Mouse (Mus musculus) embryonic facial prominence, embryonic 11.5 days (tissue): ENCODE measurements around the gene Prkag3. TPM values are rescaled to one million over a fixed set of nuclear protein-coding genes. Genes with fewer than 3 reads are reported as not detected.

Experiments used
- ATAC-seq: fragments of 200-750 bp; cut with Nextera tagmentation; replicated peaks from 2 replicates; pipeline ENCODE4 v1.8.0; 2017; ENCODE audit warnings: low read depth; ENCODE audit not compliant: insufficient number of reproducible peaks, low FRiP score, low TSS enrichment
- DNase-seq: peaks from one replicate; pipeline ENCODE4 v3.0.0-alpha.2; 2015; ENCODE audit warnings: low spot score
- H3K27ac ChIP-seq: fragments of 300-500 bp; sonication (generic); replicated peaks from 2 replicates; pipeline ENCODE4 v1.5.1; 2014; ENCODE audit warnings: mild to moderate bottlenecking, low read depth, low read length, control low read depth
- H3K27me3 ChIP-seq: fragments of 300-500 bp; sonication (generic); 2 replicates; pipeline ENCODE4 v1.6.1; 2014; ENCODE audit warnings: mild to moderate bottlenecking, low read length, moderate library complexity, mixed read lengths; ENCODE audit not compliant: control insufficient read depth, insufficient read depth
- H3K36me3 ChIP-seq: fragments of 300-500 bp; sonication (generic); replicated peaks from 2 replicates; pipeline ENCODE4 v1.6.1; 2014; ENCODE audit warnings: low read depth, mild to moderate bottlenecking, low read length, moderate library complexity, mixed read lengths; ENCODE audit not compliant: control insufficient read depth, insufficient read depth
- H3K4me1 ChIP-seq: fragments of 300-500 bp; sonication (generic); 2 replicates; pipeline ENCODE4 v1.6.1; 2014; ENCODE audit warnings: low read length, mixed read lengths; ENCODE audit not compliant: control insufficient read depth, insufficient read depth
- H3K4me2 ChIP-seq: fragments of 300-500 bp; sonication (generic); 2 replicates; pipeline ENCODE4 v1.6.1; 2014; ENCODE audit warnings: low read depth, mild to moderate bottlenecking, control low read depth, low read length, moderate library complexity
- H3K4me3 ChIP-seq: fragments of 300-500 bp; sonication (generic); 2 replicates; pipeline ENCODE4 v1.5.1; 2014; ENCODE audit warnings: low read depth, low read length, control low read depth
- H3K9ac ChIP-seq: fragments of 300-500 bp; sonication (generic); replicated peaks from 2 replicates; pipeline ENCODE4 v1.6.1; 2014; ENCODE audit warnings: mild to moderate bottlenecking, control low read depth, low read length
- H3K9me3 ChIP-seq: fragments of 300-500 bp; sonication (generic); replicated peaks from 2 replicates; pipeline ENCODE4 v1.6.1; 2016; ENCODE audit warnings: mild to moderate bottlenecking, low read length, inconsistent platforms, mixed read lengths; ENCODE audit not compliant: control insufficient read depth
- WGBS: fragments of 180-500 bp; shearing (Covaris S2); extraction: QIAGEN DNeasy Blood & Tissue Kit; methylation state at CpG from one replicate; pipeline ENCODE4 v1.1.7; 2014; 5-methylcytosine and 5-hydroxymethylcytosine counted together
- polyA plus RNA-seq: library from polyadenylated mRNA; unstranded; fragments of >200 nt; fragmentation: Nextera tagmentation; extraction: Ambion mirVana; gene quantifications from 2 replicates; pipeline ENCODE4 v1.2.1, GENCODE M21; 2014

Gene Prkag3
- polyA plus RNA-seq, 1 experiment from 2014 or later, result not detected

- no peaks in the 10 kb centered on the region for H3K36me3 ChIP-seq
- 10% methylated on average over 6 of the region's 6 CpGs for WGBS
- ATAC-seq (no peak), DNase-seq (no peak)
- no peak overlapping the region for H3K4me2 ChIP-seq
- H3K27ac ChIP-seq, result no peak overlapping the region
- no peak overlapping the region for H3K4me3 ChIP-seq
- no peaks in the 10 kb centered on the region for H3K9me3 ChIP-seq
- no peak overlapping the region for H3K9ac ChIP-seq
- peaks cover 6% of the 10 kb centered on the region for H3K4me1 ChIP-seq
- H3K27me3 ChIP-seq, result peaks cover 74% of the 10 kb centered on the region
Measured at GRCm38 (mm10) chr1:74788603-74789176, 39.7 kb upstream of the Prkag3 start.

DNA sequence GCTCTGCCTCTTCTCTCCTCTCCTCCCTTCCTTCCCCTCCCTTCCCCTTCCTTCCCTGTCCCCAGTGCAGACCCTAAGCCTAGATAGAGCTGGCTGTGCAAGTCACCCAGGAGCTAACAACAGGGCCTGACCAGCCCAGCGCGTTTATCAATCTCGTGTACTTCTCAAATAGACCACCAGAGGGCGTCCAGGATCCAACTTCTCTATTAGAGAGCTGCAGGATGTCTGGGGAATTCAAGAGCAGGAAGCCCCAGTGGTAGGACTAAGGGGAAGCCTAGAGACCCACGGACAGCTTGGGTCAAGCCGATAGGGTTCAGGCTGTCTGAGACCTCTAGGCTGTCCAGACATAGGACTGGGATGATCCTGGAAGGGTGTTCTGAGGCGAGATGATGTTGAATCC is 38.8 kb upstream of the Prkag3 start:
- WGBS, result 6% methylated on average over 7 of the region's 7 CpGs
- Histone ChIP-seq H3K4me3 (no peak overlapping the region), H3K4me2 (no peak overlapping the region), H3K27me3 (peaks cover 74% of the 10 kb centered on the region), H3K9ac (no peak overlapping the region), H3K36me3 (no peaks in the 10 kb centered on the region), H3K4me1 (peaks cover 6% of the 10 kb centered on the region), H3K27ac (no peak overlapping the region), H3K9me3 (no peaks in the 10 kb centered on the region)
- peak; percentile 93 for DNase-seq
- ATAC-seq, result no peak

- Histone ChIP-seq H3K4me1 (peaks cover 5% of the 10 kb centered on the region), H3K9me3 (no peaks in the 10 kb centered on the region), H3K27me3 (peaks cover 67% of the 10 kb centered on the region), H3K36me3 (no peaks in the 10 kb centered on the region), H3K9ac (peak overlapping the region; percentile 36; the same call in 1 of the 2 replicates), H3K4me2 (peak overlapping the region; percentile 67), H3K27ac (no peak overlapping the region), H3K4me3 (peak overlapping the region; percentile 40)
- ATAC-seq (no peak), DNase-seq (peak; percentile 74)
- under 1% methylated on average over 66 of the region's 67 CpGs for WGBS
Measured at GRCm38 (mm10) chr1:74784041-74784759, 35.2 kb upstream of the Prkag3 start.

DNA sequence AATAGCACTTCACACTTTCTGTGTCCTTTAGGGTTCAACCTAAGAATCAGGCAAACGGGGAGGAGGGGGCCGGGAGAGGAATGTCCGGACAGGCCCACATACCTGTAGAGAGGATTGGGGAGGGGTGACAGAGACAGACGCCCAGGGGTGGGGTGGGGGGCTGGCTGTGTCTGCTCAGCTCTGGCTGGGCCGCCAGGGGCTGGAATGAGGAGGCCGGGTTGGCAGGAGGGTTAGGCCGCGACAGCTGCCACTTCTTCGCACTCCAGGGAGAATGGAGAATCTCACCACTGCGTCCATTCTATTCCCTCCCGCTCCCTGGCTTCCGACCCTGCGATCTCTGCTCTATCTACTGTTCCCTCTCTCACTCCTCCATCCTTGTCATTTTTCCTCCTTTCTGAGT is 34.5 kb upstream of the Prkag3 start:
- Histone ChIP-seq H3K27ac (no peak overlapping the region), H3K36me3 (no peaks in the 10 kb centered on the region), H3K4me1 (peaks cover 5% of the 10 kb centered on the region), H3K4me3 (peak overlapping the region; percentile 40), H3K4me2 (peak overlapping the region; percentile 67), H3K9me3 (no peaks in the 10 kb centered on the region), H3K27me3 (peaks cover 64% of the 10 kb centered on the region), H3K9ac (no peak overlapping the region)
- no peak for ATAC-seq
- no peak for DNase-seq
- 5% methylated on average over 13 of the region's 13 CpGs for WGBS

GRCm38 (mm10) chr1:74782045-74782444 is 33.0 kb upstream of the Prkag3 start:
- H3K9me3 ChIP-seq, result no peaks in the 10 kb centered on the region
- H3K36me3 ChIP-seq, result no peaks in the 10 kb centered on the region
- peaks cover 5% of the 10 kb centered on the region for H3K4me1 ChIP-seq
- H3K4me3 ChIP-seq, result no peak overlapping the region
- no peak overlapping the region for H3K9ac ChIP-seq
- H3K27ac ChIP-seq, result no peak overlapping the region
- ATAC-seq (no peak), DNase-seq (no peak)
- WGBS, result 10% methylated on average over 14 of the region's 14 CpGs
- H3K4me2 ChIP-seq, result no peak overlapping the region
- peaks cover 58% of the 10 kb centered on the region for H3K27me3 ChIP-seq

GRCm38 (mm10) chr1:74778934-74779486 is 30.0 kb upstream of the Prkag3 start:
- Histone ChIP-seq H3K9ac (no peak overlapping the region), H3K4me1 (peaks cover 8% of the 10 kb centered on the region), H3K27ac (no peak overlapping the region), H3K36me3 (no peaks in the 10 kb centered on the region), H3K27me3 (peaks cover 53% of the 10 kb centered on the region), H3K9me3 (no peaks in the 10 kb centered on the region), H3K4me3 (no peak overlapping the region), H3K4me2 (no peak overlapping the region)
- no peak for ATAC-seq
- DNase-seq, result no peak
- 39% methylated on average over 3 of the region's 3 CpGs for WGBS

- no peak for ATAC-seq
- Histone ChIP-seq H3K4me1 (peaks cover 8% of the 10 kb centered on the region), H3K4me2 (no peak overlapping the region), H3K9me3 (no peaks in the 10 kb centered on the region), H3K4me3 (no peak overlapping the region), H3K27ac (no peak overlapping the region), H3K36me3 (no peaks in the 10 kb centered on the region), H3K9ac (no peak overlapping the region), H3K27me3 (peaks cover 43% of the 10 kb centered on the region)
- WGBS, result 6% methylated on average over 5 of the region's 5 CpGs
- DNase-seq, result peak; percentile 44
Measured at GRCm38 (mm10) chr1:74775816-74776215, 26.8 kb upstream of the Prkag3 start.

DNA sequence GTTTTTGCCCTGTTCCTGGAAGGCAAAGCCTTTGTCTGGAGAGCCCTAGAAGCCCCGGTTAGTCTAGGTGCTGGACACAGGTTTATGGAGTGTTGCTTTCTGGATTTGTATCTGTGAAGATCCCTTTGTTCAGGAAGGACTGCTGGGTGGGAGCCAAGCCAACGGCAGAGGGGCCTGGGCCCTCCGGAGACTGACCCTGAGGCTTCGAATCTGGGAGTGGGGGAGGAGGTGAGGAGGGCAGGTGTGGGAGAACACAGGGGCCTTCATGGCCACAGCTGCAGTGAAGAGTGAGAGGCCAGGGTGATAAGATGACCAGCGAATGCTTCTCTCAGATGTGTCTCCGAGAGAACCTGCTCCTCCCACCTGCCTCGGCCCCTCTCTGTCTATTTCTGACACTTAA is 25.0 kb upstream of the Prkag3 start:
- 16% methylated on average over 7 of the region's 7 CpGs for WGBS
- Histone ChIP-seq H3K36me3 (no peaks in the 10 kb centered on the region), H3K9me3 (no peaks in the 10 kb centered on the region), H3K4me2 (no peak overlapping the region), H3K4me3 (no peak overlapping the region), H3K27me3 (peaks cover 54% of the 10 kb centered on the region), H3K4me1 (peaks cover 8% of the 10 kb centered on the region), H3K9ac (no peak overlapping the region), H3K27ac (no peak overlapping the region)
- ATAC-seq, result no peak
- DNase-seq, result no peak
